In genomic region chr6:120196837-120197236, GRCm38 (mm10) we compare ENCODE assay signal across 8 mouse cellular contexts.
DNase-seq lines count a peak whose midpoint lies in the region; ATAC-seq lines count a peak whose summit lies in the region.

No protein-coding gene starts in this region.

- peaks cover 2% of the 10 kb centered on the region; the same call in 1 of the 2 replicates for H3K27me3 ChIP-seq in heart, embryonic 11.5 days (ENCODE audit: control insufficient read depth, insufficient read depth, low read length)
- 0 out of 2 replicates have a peak, but pooled peaks cover 6% of the 10 kb centered on the region for H3K27me3 ChIP-seq in hindbrain, embryonic 13.5 days
- no peaks in the 10 kb centered on the region for H3K27me3 ChIP-seq in intestine, embryonic 15.5 days (replicated peaks)

- H3K4me3 ChIP-seq in heart, embryonic 11.5 days (ENCODE audit: low read depth, low read length), result no peak overlapping the region
- no peak overlapping the region for H3K4me3 ChIP-seq in hindbrain, embryonic 13.5 days
- H3K4me3 ChIP-seq in intestine, embryonic 15.5 days (replicated peaks), result no peak overlapping the region

- peak; percentile 74 for DNase-seq in heart, adult 11 months
- peak; percentile 32 to 35 for DNase-seq in right cerebral cortex, adult 2 months (ENCODE audit: low spot score in 2 of 2)
- no peak for DNase-seq in right cerebral cortex, adult 18-20 months
- DNase-seq in c-Kit-positive CD71-positive TER-119-negative erythroid progenitor cells, embryonic 14.5 days (ENCODE audit: low read depth), result peak; percentile 77

- ATAC-seq in heart, embryonic 11.5 days (replicated peaks; ENCODE audit: insufficient number of reproducible peaks, low FRiP score, low TSS enrichment), result no peak
- peak; percentile 30 for ATAC-seq in megakaryocyte, adult 5-6 weeks (ENCODE audit: poor library complexity, severe bottlenecking)
- ATAC-seq in hindbrain, embryonic 13.5 days (ENCODE audit: low FRiP score), result no peak
- no peak for ATAC-seq in intestine, embryonic 15.5 days

- WGBS in heart, embryonic 11.5 days (ENCODE audit: insufficient replicate concordance), result 35% methylated on average over 2 of the region's 2 CpGs
- WGBS in hindbrain, embryonic 13.5 days, result 41% methylated on average over 2 of the region's 2 CpGs
- 30% methylated on average over 2 of the region's 2 CpGs for WGBS in intestine, embryonic 15.5 days

- H3K9ac ChIP-seq in heart, embryonic 11.5 days (ENCODE audit: low read depth, low read length), result no peak overlapping the region
- no peak overlapping the region for H3K9ac ChIP-seq in hindbrain, embryonic 13.5 days
- H3K9ac ChIP-seq in intestine, embryonic 15.5 days, result no peak overlapping the region

- peaks cover 13% of the 10 kb centered on the region for H3K4me1 ChIP-seq in heart, embryonic 11.5 days (ENCODE audit: control insufficient read depth, insufficient read depth, low read length)
- peaks cover 11% of the 10 kb centered on the region for H3K4me1 ChIP-seq in hindbrain, embryonic 13.5 days (replicated peaks)
- peaks cover 14% of the 10 kb centered on the region; the same call in 1 of the 2 replicates for H3K4me1 ChIP-seq in intestine, embryonic 15.5 days (replicated peaks)

- H3K9me3 ChIP-seq in heart, embryonic 11.5 days (replicated peaks; ENCODE audit: control insufficient read depth, low read length), result no peaks in the 10 kb centered on the region
- no peaks in the 10 kb centered on the region for H3K9me3 ChIP-seq in hindbrain, embryonic 13.5 days
- no peaks in the 10 kb centered on the region for H3K9me3 ChIP-seq in intestine, embryonic 15.5 days

- H3K4me2 ChIP-seq in heart, embryonic 11.5 days, result no peak overlapping the region
- H3K4me2 ChIP-seq in hindbrain, embryonic 13.5 days, result no peak overlapping the region
- no peak overlapping the region for H3K4me2 ChIP-seq in intestine, embryonic 15.5 days (replicated peaks)

- no peaks in the 10 kb centered on the region for H3K36me3 ChIP-seq in heart, embryonic 11.5 days (ENCODE audit: control insufficient read depth, insufficient read depth, low read length)
- H3K36me3 ChIP-seq in hindbrain, embryonic 13.5 days, result no peaks in the 10 kb centered on the region
- H3K36me3 ChIP-seq in intestine, embryonic 15.5 days, result no peaks in the 10 kb centered on the region

- H3K27ac ChIP-seq in heart, embryonic 11.5 days (ENCODE audit: low read depth, low read length), result no peak overlapping the region
- H3K27ac ChIP-seq in hindbrain, embryonic 13.5 days, result no peak overlapping the region
- no peak overlapping the region for H3K27ac ChIP-seq in intestine, embryonic 15.5 days
